Mouse (Mus musculus) lung, embryonic 16.5 days (tissue): ENCODE data around the gene Smyd1. TPM values are rescaled to one million over a fixed set of nuclear protein-coding genes. Genes with fewer than 3 reads are reported as not detected.
A peak's percentile ranks its signal among the peaks of the same experiment; 100 is the strongest.
"Not testable (repeated sequence)": the region's sequence is repeated elsewhere in the genome, so short reads cannot be mapped to it uniquely, and the experiment has no call there.

Source experiments
- ATAC-seq: fragments of 200-750 bp; cut with Nextera tagmentation; 2 replicates; pipeline ENCODE4 v1.8.0; 2017; ENCODE audit warnings: low read depth, mild to moderate bottlenecking, moderate library complexity
- H3K27ac ChIP-seq: fragments of 300-500 bp; sonication (generic); 2 replicates; pipeline ENCODE4 v1.5.1; 2014; ENCODE audit warnings: mild to moderate bottlenecking, control low read depth, low read length
- H3K27me3 ChIP-seq: fragments of 300-500 bp; sonication (generic); 2 replicates; pipeline ENCODE4 v1.6.1; 2014; ENCODE audit warnings: low read depth, low read length, mixed read lengths; ENCODE audit not compliant: control insufficient read depth, insufficient read depth
- H3K36me3 ChIP-seq: fragments of 300-500 bp; sonication (generic); 2 replicates; pipeline ENCODE4 v1.6.1; 2014; ENCODE audit warnings: low read length; ENCODE audit not compliant: control insufficient read depth, insufficient read depth
- H3K4me1 ChIP-seq: fragments of 300-500 bp; sonication (generic); replicated peaks from 2 replicates; pipeline ENCODE4 v1.6.1; 2014; ENCODE audit warnings: low read length, mixed read lengths; ENCODE audit not compliant: control insufficient read depth, insufficient read depth
- H3K4me2 ChIP-seq: fragments of 300-500 bp; sonication (generic); 2 replicates; pipeline ENCODE4 v1.6.1; 2014; ENCODE audit warnings: low read depth, low read length, control low read depth
- H3K4me3 ChIP-seq: fragments of 300-500 bp; sonication (generic); 2 replicates; pipeline ENCODE4 v1.5.1; 2014; ENCODE audit warnings: mild to moderate bottlenecking, low read length, control low read depth
- H3K9ac ChIP-seq: fragments of 300-500 bp; sonication (generic); 2 replicates; pipeline ENCODE4 v1.6.1; 2014; ENCODE audit warnings: low read length, control low read depth
- H3K9me3 ChIP-seq: fragments of 300-500 bp; sonication (generic); 2 replicates; pipeline ENCODE4 v1.6.1; 2016; ENCODE audit warnings: low read length; ENCODE audit not compliant: control insufficient read depth
- WGBS: fragments of 180-500 bp; shearing (Covaris S2); extraction: QIAGEN DNeasy Blood & Tissue Kit; methylation state at CpG from one replicate; pipeline ENCODE4 v1.1.7; 2014; 5-methylcytosine and 5-hydroxymethylcytosine counted together
- polyA plus RNA-seq: library from polyadenylated mRNA; unstranded; fragments of >200 nt; fragmentation: Nextera tagmentation; extraction: Ambion mirVana; gene quantifications from 2 replicates; pipeline ENCODE4 v1.2.1, GENCODE M21; 2015

The Smyd1 gene
- polyA plus RNA-seq, 1 experiment from 2014 or later = 4.2 TPM

DNA sequence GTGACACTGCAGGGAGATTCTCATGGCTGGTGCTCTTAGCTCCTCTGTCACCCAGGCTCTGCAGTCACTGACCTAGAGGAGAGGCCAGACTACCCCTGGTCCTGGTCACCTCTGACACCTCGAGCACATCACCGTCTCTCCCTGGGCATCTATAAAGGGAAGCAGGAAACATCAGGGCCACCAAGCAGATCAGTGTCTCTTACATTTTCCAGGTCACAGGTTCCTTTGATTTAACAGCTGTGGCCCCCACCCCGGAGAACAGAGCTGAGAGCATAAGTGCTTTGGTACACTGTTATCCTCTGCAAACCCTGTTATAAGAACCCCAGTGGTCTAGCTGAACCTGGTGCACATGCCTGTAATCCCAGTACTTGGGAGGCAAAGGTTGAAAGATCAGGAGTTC is 11.0 kb upstream of the Smyd1 start:
- Histone ChIP-seq H3K9ac (no peak overlapping the region), H3K27ac (no peak overlapping the region), H3K4me2 (no peak overlapping the region), H3K9me3 (no peaks in the 10 kb centered on the region), H3K36me3 (no peaks in the 10 kb centered on the region), H3K4me1 (no peaks in the 10 kb centered on the region), H3K27me3 (no peaks in the 10 kb centered on the region), H3K4me3 (no peak overlapping the region)
- WGBS = 79% methylated on average over 3 of the region's 3 CpGs
- no peak for ATAC-seq

DNA sequence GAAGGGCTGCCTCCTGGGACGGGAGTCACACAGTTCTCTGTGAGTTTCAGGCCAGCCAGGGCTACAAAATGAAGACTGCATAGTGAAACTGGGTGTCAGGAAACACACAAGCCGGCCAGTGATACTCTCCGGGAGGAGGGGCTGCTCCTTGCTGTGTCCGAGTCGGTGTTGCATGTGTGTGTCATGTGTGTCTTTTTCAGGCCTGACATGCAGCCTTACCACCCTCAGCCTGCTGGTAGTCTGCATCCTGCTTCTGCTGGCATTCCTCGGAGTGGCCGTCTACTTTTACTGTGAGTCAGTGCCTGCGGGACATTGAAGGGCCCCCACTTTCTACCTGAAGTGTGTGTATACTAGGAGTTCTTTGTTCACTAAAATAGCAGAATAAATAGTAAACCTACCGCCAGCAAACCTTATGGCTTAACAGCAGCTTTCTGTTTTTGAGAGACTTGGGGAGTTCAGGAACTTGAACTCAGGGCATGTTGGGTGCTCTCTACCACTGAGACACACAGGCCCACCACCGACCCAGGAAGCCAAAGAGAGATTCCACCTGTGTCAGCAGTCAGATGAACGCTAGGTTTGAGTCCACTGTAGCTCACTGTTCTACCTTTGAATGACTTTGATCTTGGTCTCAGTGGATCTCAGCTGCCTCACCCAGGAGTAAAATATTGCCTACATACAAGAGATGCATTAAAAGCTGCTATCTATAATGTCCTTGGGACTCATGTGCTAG is 10.4 kb upstream of the Smyd1 start:
- 65% methylated on average over 11 of the region's 11 CpGs for WGBS
- Histone ChIP-seq H3K4me3 (no peak overlapping the region), H3K9me3 (no peaks in the 10 kb centered on the region)

GRCm38 (mm10) chr6:71331491-71331890 is 9.5 kb upstream of the Smyd1 start:
- not testable (repeated sequence) for ATAC-seq, H3K4me3 ChIP-seq, H3K36me3 ChIP-seq, H3K9ac ChIP-seq, H3K27ac ChIP-seq, H3K27me3 ChIP-seq, H3K4me2 ChIP-seq, H3K4me1 ChIP-seq, H3K9me3 ChIP-seq
- WGBS = 83% methylated on average over 1 of the region's 4 CpGs

More for the DNA sequence above, 10.4 kb upstream of the Smyd1 start:
- no peak overlapping the region for H3K27ac ChIP-seq
- H3K9ac ChIP-seq = no peak overlapping the region
- H3K27me3 ChIP-seq = no peaks in the 10 kb centered on the region
- ATAC-seq = no peak
- no peaks in the 10 kb centered on the region for H3K36me3 ChIP-seq
- H3K4me2 ChIP-seq = no peak overlapping the region
- H3K4me1 ChIP-seq = no peaks in the 10 kb centered on the region

DNA sequence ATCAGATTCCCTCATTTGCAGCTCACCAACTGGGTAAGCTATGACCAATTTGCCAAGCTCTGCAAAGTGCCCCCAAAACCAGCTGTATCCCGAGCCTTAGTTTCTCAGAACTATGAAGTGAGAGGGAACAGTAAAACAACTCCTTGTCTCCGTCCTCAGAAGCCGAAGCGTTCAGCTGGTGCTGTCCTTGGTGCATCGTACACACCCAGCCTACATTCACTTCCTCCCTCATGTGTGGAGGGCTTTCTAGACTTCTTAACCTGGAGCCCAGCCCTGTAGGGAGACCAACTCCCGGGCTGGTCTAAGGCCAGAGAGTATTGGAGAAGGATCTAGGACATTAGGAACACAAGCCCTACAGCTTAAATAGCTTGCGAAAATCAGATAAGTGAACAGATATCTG is 8.5 kb upstream of the Smyd1 start:
- no peak overlapping the region for H3K9ac ChIP-seq
- no peaks in the 10 kb centered on the region for H3K36me3 ChIP-seq
- 60% methylated on average over 7 of the region's 7 CpGs for WGBS
- H3K4me1 ChIP-seq = no peaks in the 10 kb centered on the region
- no peak for ATAC-seq
- no peaks in the 10 kb centered on the region for H3K9me3 ChIP-seq
- no peak overlapping the region for H3K27ac ChIP-seq
- no peak overlapping the region for H3K4me3 ChIP-seq
- no peak overlapping the region for H3K4me2 ChIP-seq
- no peaks in the 10 kb centered on the region for H3K27me3 ChIP-seq

GRCm38 (mm10) chr6:71329881-71330280 is 7.8 kb upstream of the Smyd1 start:
- Histone ChIP-seq H3K9ac (no peak overlapping the region), H3K4me3 (no peak overlapping the region), H3K9me3 (no peaks in the 10 kb centered on the region), H3K4me2 (no peak overlapping the region), H3K4me1 (no peaks in the 10 kb centered on the region), H3K27ac (no peak overlapping the region), H3K27me3 (no peaks in the 10 kb centered on the region), H3K36me3 (no peaks in the 10 kb centered on the region)
- WGBS = 73% methylated on average over 6 of the region's 6 CpGs
- no peak for ATAC-seq

- H3K4me2 ChIP-seq = no peak overlapping the region
- no peak overlapping the region for H3K9ac ChIP-seq
- H3K4me1 ChIP-seq = no peaks in the 10 kb centered on the region
- no peaks in the 10 kb centered on the region for H3K9me3 ChIP-seq
- H3K4me3 ChIP-seq = no peak overlapping the region
- no peak for ATAC-seq
- H3K36me3 ChIP-seq = no peaks in the 10 kb centered on the region
- 84% methylated on average over 9 of the region's 9 CpGs for WGBS
- H3K27me3 ChIP-seq = no peaks in the 10 kb centered on the region
- H3K27ac ChIP-seq = no peak overlapping the region
Observed at GRCm38 (mm10) chr6:71324816-71325215, 2.8 kb upstream of the Smyd1 start.

DNA sequence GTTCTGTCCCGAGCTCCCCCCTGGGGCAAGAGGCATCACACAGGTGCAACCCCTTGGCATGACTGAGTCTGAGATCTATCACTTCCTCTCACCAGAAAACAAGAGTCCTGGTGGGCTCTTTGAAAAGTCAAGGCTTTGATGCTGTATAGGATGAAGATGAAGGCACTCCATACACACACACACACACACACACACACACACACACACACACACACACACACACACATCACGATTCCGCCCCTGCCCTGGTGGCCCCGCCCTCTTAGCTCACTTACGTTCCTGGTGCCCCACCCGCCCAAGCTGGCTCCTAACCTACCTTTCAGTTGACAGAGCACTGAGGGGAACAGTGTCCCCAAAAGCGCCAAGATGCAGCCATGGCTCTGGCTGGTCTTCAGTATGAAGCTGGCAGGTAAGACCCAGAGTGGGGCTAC is 473 bp upstream of the Smyd1 start, which contains the start of gene Cd8b1:
Gene Cd8b1, plus strand, starts transcription at position 298 of the 431 bp plus-strand sequence.
- H3K9me3 ChIP-seq = no peaks in the 10 kb centered on the region
- 75% methylated on average over 7 of the region's 7 CpGs for WGBS
- ATAC-seq = no peak

DNA sequence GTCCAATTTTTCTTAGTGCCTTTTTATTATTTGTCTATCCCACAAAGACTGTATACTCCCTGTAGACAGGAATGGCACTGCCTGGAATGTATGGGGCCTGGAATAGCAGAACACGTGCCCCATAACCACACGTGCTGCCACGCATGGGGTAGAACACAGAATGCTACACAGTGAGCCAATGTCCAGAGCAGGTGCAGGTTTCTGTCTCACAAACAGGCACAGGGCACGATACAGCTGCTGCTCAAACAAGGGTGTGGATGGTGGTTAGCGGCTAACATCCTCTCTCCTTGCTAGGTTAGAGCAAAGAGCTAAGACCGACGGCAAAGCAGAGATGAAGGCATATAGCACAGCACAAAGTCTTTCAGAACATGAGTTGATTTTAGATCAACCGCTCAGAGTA is 14.5 kb downstream of the Smyd1 start:
- no peaks in the 10 kb centered on the region for H3K27me3 ChIP-seq
- H3K36me3 ChIP-seq = no peaks in the 10 kb centered on the region
- 80% methylated on average over 8 of the region's 8 CpGs for WGBS
- H3K9ac ChIP-seq = no peak overlapping the region
- H3K9me3 ChIP-seq = no peaks in the 10 kb centered on the region
- H3K4me1 ChIP-seq = no peaks in the 10 kb centered on the region
- no peak overlapping the region for H3K4me2 ChIP-seq
- H3K27ac ChIP-seq = no peak overlapping the region
- H3K4me3 ChIP-seq = no peak overlapping the region
- ATAC-seq = no peak

More for the DNA sequence above, 473 bp upstream of the Smyd1 start, which contains the start of gene Cd8b1:
- H3K4me1 ChIP-seq = no peaks in the 10 kb centered on the region
- no peak within 1 kb of the TSS for H3K27ac ChIP-seq
- no peaks in the 10 kb centered on the region for H3K27me3 ChIP-seq
- no peak within 1 kb of the TSS for H3K4me2 ChIP-seq
- H3K4me3 ChIP-seq = no peak within 1 kb of the TSS
- H3K9ac ChIP-seq = no peak within 1 kb of the TSS
- no peaks in the 10 kb centered on the region for H3K36me3 ChIP-seq

DNA sequence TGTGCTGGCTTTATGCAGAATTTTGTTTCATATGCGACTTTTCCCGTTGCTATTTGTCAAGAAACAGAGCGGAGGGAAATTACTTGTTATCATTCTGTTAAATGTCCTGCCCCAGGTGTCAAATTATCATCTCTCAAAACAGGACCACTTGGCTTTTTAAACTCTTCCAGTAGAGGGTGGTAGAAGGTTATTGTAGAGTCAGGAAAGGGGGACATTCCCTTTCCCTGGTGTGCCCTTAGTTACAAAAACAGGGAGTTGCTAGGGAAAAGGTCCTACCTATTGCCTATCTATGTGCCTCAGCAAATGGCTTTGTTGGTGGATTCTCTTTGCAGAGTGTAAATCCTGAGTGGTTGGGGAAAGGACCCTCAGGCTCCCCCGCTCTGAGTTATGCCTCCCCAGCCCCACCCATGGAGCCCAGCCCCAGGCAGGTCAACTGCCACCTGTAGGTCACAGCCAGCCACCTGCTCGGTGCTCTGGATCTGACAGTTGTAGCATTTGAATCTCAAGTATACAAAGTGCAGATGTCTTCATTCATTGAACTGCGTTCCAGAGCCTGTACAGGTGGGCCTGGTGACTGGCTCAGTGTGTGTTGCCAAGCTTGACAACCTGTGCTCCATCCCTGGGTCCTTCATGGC is 19.8 kb downstream of the Smyd1 start:
- Histone ChIP-seq H3K4me1 (no peaks in the 10 kb centered on the region), H3K27ac (no peak overlapping the region), H3K27me3 (no peaks in the 10 kb centered on the region), H3K4me2 (no peak overlapping the region), H3K9me3 (no peaks in the 10 kb centered on the region), H3K4me3 (no peak overlapping the region), H3K36me3 (no peaks in the 10 kb centered on the region), H3K9ac (no peak overlapping the region)
- peak; percentile 20; the same call in 1 of the 2 replicates for ATAC-seq
- 47% methylated on average over 6 of the region's 6 CpGs for WGBS
